Mouse (Mus musculus): ENCODE measurements at regions not wholly inside any gene's neighbourhood (a gene's known extent, or its start where the extent isn't known, plus 50 kb on each side); places are given as distances from the start of the nearest gene placed in this dataset.

DNA sequence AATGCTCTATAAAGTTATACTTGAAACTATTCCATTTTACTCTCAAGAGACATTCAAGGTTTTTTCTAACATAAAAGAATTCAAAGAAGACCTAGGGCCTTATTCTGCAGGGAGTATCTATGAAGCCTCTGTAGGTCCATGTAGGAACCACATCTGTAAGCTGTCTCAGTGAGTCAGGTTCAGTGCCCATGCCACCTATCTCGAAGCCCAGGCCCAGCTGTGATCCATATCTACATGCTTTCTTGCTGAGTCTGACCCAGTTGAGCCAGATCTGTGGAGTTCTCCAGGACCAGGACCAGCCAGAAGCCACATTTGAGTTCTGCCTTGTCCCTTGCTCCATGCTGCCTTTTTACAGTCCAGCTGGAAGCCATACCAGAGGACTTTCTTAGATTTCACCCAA lies 142.2 kb upstream of the Bmp4 start:
- H3K27ac ChIP-seq = no peak overlapping the region
- no peak overlapping the region for H3K9ac ChIP-seq
- no peaks in the 10 kb centered on the region for H3K27me3 ChIP-seq (replicated peaks)
- no peak overlapping the region for H3K4me3 ChIP-seq
- H3K36me3 ChIP-seq (replicated peaks) = no peaks in the 10 kb centered on the region
- ATAC-seq (replicated peaks) = no peak
- H3K4me1 ChIP-seq = no peaks in the 10 kb centered on the region
- H3K4me2 ChIP-seq = no peak overlapping the region
- no peaks in the 10 kb centered on the region for H3K9me3 ChIP-seq
- WGBS = 79% methylated on average over 1 of the region's 1 CpGs

- 83% methylated on average over 6 of the region's 6 CpGs for WGBS
- H3K27ac ChIP-seq = no peak overlapping the region
- H3K4me2 ChIP-seq = no peak overlapping the region
- no peaks in the 10 kb centered on the region for H3K4me1 ChIP-seq
- H3K9me3 ChIP-seq = no peaks in the 10 kb centered on the region
- no peaks in the 10 kb centered on the region for H3K36me3 ChIP-seq (replicated peaks)
- H3K4me3 ChIP-seq = no peak overlapping the region
- ATAC-seq (replicated peaks) = no peak
- H3K9ac ChIP-seq = no peak overlapping the region
- H3K27me3 ChIP-seq (replicated peaks) = no peaks in the 10 kb centered on the region
Measured at GRCm38 (mm10) chr14:46530452-46530851, 140.0 kb upstream of the Bmp4 start.

DNA sequence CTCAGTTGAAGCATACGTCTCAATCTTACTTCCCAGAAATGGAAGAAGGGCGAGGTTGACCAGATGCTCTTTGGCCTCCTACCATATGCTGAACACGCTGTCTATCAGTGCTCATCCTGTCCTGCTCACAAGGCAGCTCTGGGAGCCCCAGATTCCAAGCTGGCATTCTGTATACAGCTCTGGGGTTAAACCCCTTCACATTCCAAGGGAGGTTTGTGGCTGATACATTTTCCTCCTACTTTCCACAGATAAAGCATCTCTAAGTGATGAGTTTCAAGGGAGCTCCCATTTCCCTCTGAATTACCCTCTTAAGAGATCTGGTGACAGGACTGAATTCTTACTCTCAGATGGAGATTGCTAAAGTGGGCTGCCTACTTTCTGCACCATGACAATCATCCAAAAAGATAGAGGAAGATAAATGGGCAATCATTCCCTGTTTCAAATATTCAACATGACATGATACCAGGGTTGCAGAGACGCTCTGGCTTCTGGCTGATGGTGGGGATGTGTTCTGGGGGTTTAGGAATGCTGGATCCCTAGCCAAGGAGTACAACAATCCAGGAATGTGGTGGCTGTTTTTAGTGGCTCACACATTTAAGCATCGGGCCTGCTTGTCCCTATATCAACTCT lies 138.7 kb upstream of the Bmp4 start:
- WGBS = 94% methylated on average over 5 of the region's 5 CpGs
- Histone ChIP-seq H3K36me3 (replicated peaks) (no peaks in the 10 kb centered on the region), H3K4me3 (no peak overlapping the region), H3K27me3 (replicated peaks) (no peaks in the 10 kb centered on the region), H3K27ac (no peak overlapping the region), H3K4me2 (no peak overlapping the region), H3K9ac (no peak overlapping the region), H3K4me1 (no peaks in the 10 kb centered on the region), H3K9me3 (no peaks in the 10 kb centered on the region)
- ATAC-seq (replicated peaks) = no peak

- Histone ChIP-seq H3K36me3 (replicated peaks) (no peaks in the 10 kb centered on the region), H3K9me3 (no peaks in the 10 kb centered on the region), H3K4me1 (no peaks in the 10 kb centered on the region), H3K27me3 (replicated peaks) (no peaks in the 10 kb centered on the region), H3K4me3 (no peak overlapping the region), H3K4me2 (no peak overlapping the region), H3K27ac (no peak overlapping the region), H3K9ac (no peak overlapping the region)
- no peak for ATAC-seq (replicated peaks)
- WGBS = 60% methylated on average over 4 of the region's 4 CpGs
Measured at GRCm38 (mm10) chr14:46517258-46517657, 126.8 kb upstream of the Bmp4 start.

DNA sequence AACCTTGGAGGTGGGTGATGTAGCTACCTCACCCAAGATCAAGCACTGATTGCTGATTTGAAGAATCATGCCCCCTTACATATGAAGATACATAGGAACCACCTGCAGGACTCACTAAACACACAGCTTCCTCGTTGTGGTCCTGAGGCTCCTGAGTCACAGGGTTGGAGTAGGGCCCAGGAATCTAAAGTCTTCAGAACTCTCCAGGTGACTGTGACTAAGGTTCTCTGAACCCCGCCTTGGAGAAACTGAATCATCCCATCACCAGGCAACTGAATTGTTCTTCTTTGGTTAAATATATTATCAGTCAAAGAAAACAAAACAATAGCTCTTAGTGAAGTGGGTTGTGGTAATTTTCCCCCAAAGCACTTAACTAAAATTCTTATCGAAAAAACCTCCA lies 125.8 kb upstream of the Bmp4 start:
- H3K36me3 ChIP-seq (replicated peaks) = no peaks in the 10 kb centered on the region
- no peaks in the 10 kb centered on the region for H3K4me1 ChIP-seq
- H3K4me2 ChIP-seq = no peak overlapping the region
- 90% methylated on average over 3 of the region's 3 CpGs for WGBS
- ATAC-seq (replicated peaks) = no peak
- no peak overlapping the region for H3K9ac ChIP-seq
- no peak overlapping the region for H3K27ac ChIP-seq
- H3K27me3 ChIP-seq (replicated peaks) = no peaks in the 10 kb centered on the region
- no peak overlapping the region for H3K4me3 ChIP-seq
- no peaks in the 10 kb centered on the region for H3K9me3 ChIP-seq

GRCm38 (mm10) chr14:46514262-46514932 lies 123.9 kb upstream of the Bmp4 start:
- no peak for ATAC-seq (replicated peaks)
- WGBS = 86% methylated on average over 4 of the region's 4 CpGs
- Histone ChIP-seq H3K27me3 (replicated peaks) (no peaks in the 10 kb centered on the region), H3K27ac (no peak overlapping the region), H3K4me3 (no peak overlapping the region), H3K4me2 (no peak overlapping the region), H3K36me3 (replicated peaks) (no peaks in the 10 kb centered on the region), H3K4me1 (no peaks in the 10 kb centered on the region), H3K9me3 (no peaks in the 10 kb centered on the region), H3K9ac (no peak overlapping the region)

DNA sequence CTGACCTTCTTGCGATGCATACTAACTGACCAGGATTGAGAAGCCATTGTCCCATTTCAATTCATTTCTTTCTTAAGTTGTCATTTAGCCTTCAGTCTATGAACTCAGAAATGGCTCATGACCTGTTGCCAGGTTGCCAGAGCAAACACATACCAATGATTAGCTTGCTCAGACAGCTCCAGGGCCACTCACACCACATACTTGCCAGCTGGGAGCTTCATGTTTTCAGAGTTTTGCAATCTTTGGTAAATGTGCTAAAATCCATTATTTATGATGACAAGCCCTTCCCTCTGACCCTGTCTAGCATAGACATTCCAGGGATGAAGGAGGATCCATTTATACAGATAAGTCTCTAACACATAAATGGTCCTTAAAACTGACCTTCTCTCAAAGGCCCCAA lies 121.6 kb upstream of the Bmp4 start:
- Histone ChIP-seq H3K4me3 (no peak overlapping the region), H3K4me1 (no peaks in the 10 kb centered on the region), H3K27ac (no peak overlapping the region), H3K36me3 (replicated peaks) (no peaks in the 10 kb centered on the region), H3K4me2 (no peak overlapping the region), H3K9ac (no peak overlapping the region), H3K27me3 (replicated peaks) (no peaks in the 10 kb centered on the region), H3K9me3 (no peaks in the 10 kb centered on the region)
- 95% methylated on average over 1 of the region's 1 CpGs for WGBS
- ATAC-seq (replicated peaks) = no peak

- 76% methylated on average over 5 of the region's 5 CpGs for WGBS
- no peak overlapping the region for H3K9ac ChIP-seq
- no peak for ATAC-seq (replicated peaks)
Measured at GRCm38 (mm10) chr14:46508871-46509270, 118.4 kb upstream of the Bmp4 start.

GRCm38 (mm10) chr14:46505266-46505665 lies 114.8 kb upstream of the Bmp4 start:
- Histone ChIP-seq H3K27me3 (replicated peaks) (no peaks in the 10 kb centered on the region), H3K4me2 (no peak overlapping the region), H3K27ac (no peak overlapping the region), H3K4me1 (no peaks in the 10 kb centered on the region), H3K36me3 (replicated peaks) (no peaks in the 10 kb centered on the region), H3K9ac (no peak overlapping the region), H3K9me3 (no peaks in the 10 kb centered on the region), H3K4me3 (no peak overlapping the region)
- no peak for ATAC-seq (replicated peaks)
- 86% methylated on average over 3 of the region's 3 CpGs for WGBS

More at GRCm38 (mm10) chr14:46508871-46509270, 118.4 kb upstream of the Bmp4 start:
- no peaks in the 10 kb centered on the region for H3K9me3 ChIP-seq
- H3K27ac ChIP-seq = no peak overlapping the region
- no peak overlapping the region for H3K4me3 ChIP-seq
- H3K4me2 ChIP-seq = no peak overlapping the region
- H3K36me3 ChIP-seq (replicated peaks) = no peaks in the 10 kb centered on the region
- no peaks in the 10 kb centered on the region for H3K27me3 ChIP-seq (replicated peaks)
- no peaks in the 10 kb centered on the region for H3K4me1 ChIP-seq

DNA sequence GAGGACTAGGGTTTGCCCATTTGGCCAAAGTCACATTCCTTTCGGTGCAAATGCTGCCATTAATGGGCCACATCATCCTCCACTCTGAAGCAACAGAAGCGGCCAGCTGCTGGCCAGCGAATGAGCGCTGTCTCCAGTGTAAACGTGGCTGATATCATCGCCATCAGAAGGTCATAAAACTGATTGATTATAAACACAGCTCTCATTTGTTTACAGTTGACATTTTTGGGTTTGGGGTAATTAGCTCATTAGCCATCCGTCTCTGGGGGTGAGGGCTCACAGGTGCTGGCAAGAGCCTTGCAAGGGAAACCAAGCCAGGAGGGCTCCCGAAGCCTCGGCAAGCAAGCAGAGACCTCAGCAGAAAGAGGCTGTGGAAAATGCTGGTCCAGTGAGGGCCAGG lies 101.1 kb upstream of the Bmp4 start:
- H3K4me3 ChIP-seq = no peak overlapping the region
- no peaks in the 10 kb centered on the region for H3K36me3 ChIP-seq (replicated peaks)
- ATAC-seq (replicated peaks) = no peak
- 84% methylated on average over 9 of the region's 9 CpGs for WGBS
- no peak overlapping the region for H3K4me2 ChIP-seq
- H3K4me1 ChIP-seq = no peaks in the 10 kb centered on the region
- no peaks in the 10 kb centered on the region for H3K27me3 ChIP-seq (replicated peaks)
- H3K9me3 ChIP-seq = no peaks in the 10 kb centered on the region
- H3K9ac ChIP-seq = no peak overlapping the region
- no peak overlapping the region for H3K27ac ChIP-seq

- H3K27ac ChIP-seq = no peak overlapping the region
- ATAC-seq (replicated peaks) = no peak
- H3K27me3 ChIP-seq (replicated peaks) = no peaks in the 10 kb centered on the region
- H3K9me3 ChIP-seq = no peaks in the 10 kb centered on the region
- H3K4me1 ChIP-seq = no peaks in the 10 kb centered on the region
- no peak overlapping the region for H3K9ac ChIP-seq
- WGBS = 84% methylated on average over 2 of the region's 2 CpGs
- H3K4me3 ChIP-seq = no peak overlapping the region
- H3K4me2 ChIP-seq = no peak overlapping the region
- no peaks in the 10 kb centered on the region for H3K36me3 ChIP-seq (replicated peaks)
Measured at GRCm38 (mm10) chr14:46491182-46491581, 100.7 kb upstream of the Bmp4 start.

- no peak overlapping the region for H3K4me3 ChIP-seq
- no peaks in the 10 kb centered on the region for H3K4me1 ChIP-seq
- no peak overlapping the region for H3K9ac ChIP-seq
- no peaks in the 10 kb centered on the region for H3K36me3 ChIP-seq (replicated peaks)
- no peaks in the 10 kb centered on the region for H3K27me3 ChIP-seq (replicated peaks)
- H3K4me2 ChIP-seq = no peak overlapping the region
- ATAC-seq (replicated peaks) = no peak
- H3K27ac ChIP-seq = no peak overlapping the region
- 84% methylated on average over 1 of the region's 1 CpGs for WGBS
- no peaks in the 10 kb centered on the region for H3K9me3 ChIP-seq
Measured at GRCm38 (mm10) chr14:46487551-46487950, 97.1 kb upstream of the Bmp4 start.

GRCm38 (mm10) chr14:46480396-46480795 lies 89.9 kb upstream of the Bmp4 start:
- Histone ChIP-seq H3K9me3 (no peaks in the 10 kb centered on the region), H3K4me1 (no peaks in the 10 kb centered on the region), H3K4me3 (no peak overlapping the region), H3K4me2 (no peak overlapping the region), H3K36me3 (replicated peaks) (no peaks in the 10 kb centered on the region), H3K27ac (no peak overlapping the region), H3K27me3 (replicated peaks) (no peaks in the 10 kb centered on the region), H3K9ac (no peak overlapping the region)
- ATAC-seq (replicated peaks) = no peak
- 86% methylated on average over 7 of the region's 7 CpGs for WGBS
